Mouse (Mus musculus): ENCODE measurements around the gene Asic2. TPM values are rescaled to one million over a fixed set of nuclear protein-coding genes. Genes with fewer than 3 reads are reported as not detected.
A peak's percentile ranks its signal among the peaks of the same experiment; 100 is the strongest.

Asic2 gene
- polyA plus RNA-seq, 1 experiment from 2014 or later, result 3.7 TPM

DNA sequence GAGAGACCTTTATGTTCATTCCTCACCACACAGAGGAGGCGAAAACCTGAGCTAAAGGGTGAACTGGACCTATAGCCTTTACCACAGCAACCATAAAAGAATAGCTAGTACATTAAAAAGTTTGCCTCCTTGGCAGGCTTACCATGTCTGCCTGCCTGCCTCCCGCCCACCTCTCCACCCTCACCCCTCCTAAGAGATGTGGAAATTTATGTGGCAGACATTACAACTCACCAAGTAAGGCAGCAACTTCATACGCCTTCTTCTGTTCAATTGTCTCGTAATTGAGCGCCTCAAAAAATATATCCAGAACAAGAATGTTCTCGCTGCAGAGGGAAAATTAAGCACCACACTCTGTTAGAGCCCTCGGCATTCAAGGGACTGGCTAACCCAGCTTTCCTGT, 1081.9 kb downstream of the Asic2 start:
- Histone ChIP-seq H3K36me3 (no peaks in the 10 kb centered on the region), H3K9me3 (replicated peaks) (no peaks in the 10 kb centered on the region), H3K4me2 (no peak overlapping the region), H3K27ac (no peak overlapping the region), H3K4me1 (no peaks in the 10 kb centered on the region), H3K9ac (no peak overlapping the region), H3K4me3 (replicated peaks) (no peak overlapping the region), H3K27me3 (peaks cover 4% of the 10 kb centered on the region; the same call in 1 of the 2 replicates)
- WGBS, result 75% methylated on average over 7 of the region's 7 CpGs
- no peak for ATAC-seq (replicated peaks; ENCODE audit: low FRiP score)

DNA sequence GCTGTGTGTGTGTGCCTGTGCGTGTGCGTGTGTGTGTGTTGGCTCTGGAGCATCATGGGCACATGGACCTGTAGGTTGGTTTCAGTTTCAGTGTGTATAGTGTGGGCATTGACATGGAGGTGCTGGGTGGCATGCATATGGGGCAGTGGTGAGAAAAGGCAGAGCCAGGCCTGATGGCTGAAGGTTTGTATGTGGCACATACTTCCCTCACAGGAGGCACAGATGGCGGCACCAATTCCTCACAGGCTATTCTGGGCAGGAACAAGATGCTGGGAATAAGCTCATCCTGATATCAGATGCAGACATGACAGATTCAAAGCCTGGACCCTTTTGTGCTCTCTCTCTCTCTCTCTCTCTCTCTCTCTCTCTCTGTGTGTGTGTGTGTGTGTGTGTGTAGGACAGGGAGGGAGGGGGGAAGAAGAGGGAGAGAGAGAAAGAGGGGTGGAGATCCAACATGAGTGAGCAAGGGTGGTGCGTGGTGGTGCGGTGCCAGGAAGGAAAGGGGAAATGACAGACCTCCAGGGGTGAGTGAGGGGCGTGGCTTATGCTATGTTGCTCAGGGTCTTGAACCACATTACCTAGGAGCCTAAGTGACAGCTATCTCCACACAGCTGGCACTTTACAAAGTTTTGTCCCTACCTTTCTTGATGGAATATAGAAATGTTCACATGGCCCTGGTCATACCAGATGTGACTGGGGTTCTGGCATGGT, 1083.6 kb downstream of the Asic2 start:
- Histone ChIP-seq H3K27me3 (no peaks in the 10 kb centered on the region), H3K4me3 (replicated peaks) (no peak overlapping the region), H3K27ac (no peak overlapping the region), H3K4me1 (no peaks in the 10 kb centered on the region), H3K4me2 (no peak overlapping the region), H3K9me3 (replicated peaks) (no peaks in the 10 kb centered on the region), H3K36me3 (no peaks in the 10 kb centered on the region), H3K9ac (no peak overlapping the region)
- 75% methylated on average over 6 of the region's 6 CpGs for WGBS
- ATAC-seq (replicated peaks; ENCODE audit: low FRiP score), result no peak

DNA sequence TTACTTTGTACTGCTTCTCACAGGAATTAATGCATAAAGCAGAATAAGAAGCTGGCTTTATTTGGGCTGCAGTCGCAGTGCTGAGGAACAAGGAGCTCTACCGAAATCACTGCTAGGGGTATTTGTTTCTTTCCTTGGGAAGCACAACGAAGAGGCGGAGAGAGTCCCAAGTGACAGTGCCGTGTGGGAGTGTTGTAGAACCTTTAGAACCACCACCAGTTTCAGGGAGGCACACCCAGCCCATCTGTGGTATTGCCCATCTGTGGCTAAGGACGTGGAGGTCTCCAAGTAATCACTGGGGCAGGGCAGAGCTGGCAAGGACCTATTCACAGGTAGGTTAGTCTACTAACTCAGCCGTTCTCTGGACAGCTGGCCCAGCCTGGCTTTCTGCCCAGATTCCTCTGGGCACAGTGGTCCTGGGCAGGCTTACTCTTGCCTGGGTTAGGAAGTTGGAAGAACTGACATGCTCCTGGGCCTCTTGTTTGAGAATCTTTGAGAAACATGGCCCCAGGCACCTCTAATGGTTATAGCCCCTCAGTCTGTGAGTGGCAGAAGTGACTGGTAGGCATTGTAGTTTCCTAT, 1085.9 kb downstream of the Asic2 start:
- Histone ChIP-seq H3K4me3 (replicated peaks) (no peak overlapping the region), H3K4me1 (peaks cover 3% of the 10 kb centered on the region), H3K27ac (no peak overlapping the region), H3K9ac (no peak overlapping the region), H3K36me3 (no peaks in the 10 kb centered on the region), H3K9me3 (replicated peaks) (no peaks in the 10 kb centered on the region), H3K4me2 (no peak overlapping the region), H3K27me3 (no peaks in the 10 kb centered on the region)
- 87% methylated on average over 7 of the region's 7 CpGs for WGBS
- ATAC-seq (replicated peaks; ENCODE audit: low FRiP score), result no peak

DNA sequence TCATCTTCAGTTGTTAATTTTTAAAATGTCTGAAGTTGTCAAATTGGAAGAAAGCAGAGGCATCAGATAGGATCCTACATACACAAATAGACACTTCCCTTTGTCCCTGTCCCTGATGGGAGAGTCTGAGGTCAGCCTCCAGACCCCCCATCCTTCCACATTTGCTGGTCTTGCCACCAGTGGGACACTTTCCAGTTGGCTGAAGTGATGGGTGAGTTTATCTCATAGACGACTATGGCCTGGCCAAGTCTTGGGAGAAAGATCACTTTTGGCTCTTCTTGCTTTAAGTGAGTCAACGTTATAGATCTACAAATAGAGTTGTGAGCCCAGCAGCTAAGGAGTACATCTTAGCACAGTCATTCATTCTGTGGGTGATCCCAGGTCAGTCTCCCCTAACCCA, 1090.2 kb downstream of the Asic2 start:
- no peak for ATAC-seq (replicated peaks; ENCODE audit: low FRiP score)
- no peak overlapping the region for H3K4me2 ChIP-seq
- no peak overlapping the region; the same call in 1 of the 2 replicates for H3K27ac ChIP-seq
- H3K27me3 ChIP-seq, result no peaks in the 10 kb centered on the region
- H3K4me1 ChIP-seq, result peaks cover 12% of the 10 kb centered on the region
- no peak overlapping the region for H3K4me3 ChIP-seq (replicated peaks)
- no peak overlapping the region for H3K9ac ChIP-seq
- H3K9me3 ChIP-seq (replicated peaks), result no peaks in the 10 kb centered on the region
- no peaks in the 10 kb centered on the region for H3K36me3 ChIP-seq
- WGBS, result 76% methylated on average over 2 of the region's 2 CpGs

DNA sequence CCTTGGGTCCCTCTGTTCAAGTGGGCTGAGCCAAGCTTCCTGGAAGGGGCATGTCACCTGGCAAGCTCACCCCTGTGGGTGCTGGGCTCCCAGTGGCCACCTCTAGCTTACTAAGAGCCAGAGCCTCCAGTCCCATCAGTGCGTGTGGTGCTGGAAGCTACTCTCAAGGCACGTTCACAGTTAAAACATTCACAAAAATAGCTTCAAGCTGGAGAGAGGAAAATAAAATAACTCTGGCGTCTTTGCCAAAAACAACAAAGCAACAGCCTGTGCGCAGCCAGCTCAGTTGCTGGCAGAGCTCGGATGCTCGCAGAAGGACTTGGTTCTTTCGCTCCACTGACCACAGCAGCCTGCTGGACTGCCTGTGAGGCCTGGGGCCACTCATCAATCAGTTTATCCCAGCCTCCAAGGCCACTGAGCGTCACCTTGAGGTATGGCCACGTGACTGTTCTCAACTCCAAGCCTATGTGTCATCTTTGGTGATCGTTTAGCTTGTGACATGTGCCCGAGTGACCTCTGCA, 1091.1 kb downstream of the Asic2 start:
- Histone ChIP-seq H3K27me3 (no peaks in the 10 kb centered on the region), H3K4me2 (0 out of 2 replicates have a peak overlapping the region, but pooled peaks have one; percentile 26), H3K4me1 (peaks cover 12% of the 10 kb centered on the region), H3K36me3 (no peaks in the 10 kb centered on the region), H3K4me3 (replicated peaks) (no peak overlapping the region), H3K9ac (no peak overlapping the region), H3K9me3 (replicated peaks) (no peaks in the 10 kb centered on the region), H3K27ac (peak overlapping the region; percentile 66)
- peak; percentile 89 for ATAC-seq (replicated peaks; ENCODE audit: low FRiP score)
- 13% methylated on average over 11 of the region's 11 CpGs for WGBS

DNA sequence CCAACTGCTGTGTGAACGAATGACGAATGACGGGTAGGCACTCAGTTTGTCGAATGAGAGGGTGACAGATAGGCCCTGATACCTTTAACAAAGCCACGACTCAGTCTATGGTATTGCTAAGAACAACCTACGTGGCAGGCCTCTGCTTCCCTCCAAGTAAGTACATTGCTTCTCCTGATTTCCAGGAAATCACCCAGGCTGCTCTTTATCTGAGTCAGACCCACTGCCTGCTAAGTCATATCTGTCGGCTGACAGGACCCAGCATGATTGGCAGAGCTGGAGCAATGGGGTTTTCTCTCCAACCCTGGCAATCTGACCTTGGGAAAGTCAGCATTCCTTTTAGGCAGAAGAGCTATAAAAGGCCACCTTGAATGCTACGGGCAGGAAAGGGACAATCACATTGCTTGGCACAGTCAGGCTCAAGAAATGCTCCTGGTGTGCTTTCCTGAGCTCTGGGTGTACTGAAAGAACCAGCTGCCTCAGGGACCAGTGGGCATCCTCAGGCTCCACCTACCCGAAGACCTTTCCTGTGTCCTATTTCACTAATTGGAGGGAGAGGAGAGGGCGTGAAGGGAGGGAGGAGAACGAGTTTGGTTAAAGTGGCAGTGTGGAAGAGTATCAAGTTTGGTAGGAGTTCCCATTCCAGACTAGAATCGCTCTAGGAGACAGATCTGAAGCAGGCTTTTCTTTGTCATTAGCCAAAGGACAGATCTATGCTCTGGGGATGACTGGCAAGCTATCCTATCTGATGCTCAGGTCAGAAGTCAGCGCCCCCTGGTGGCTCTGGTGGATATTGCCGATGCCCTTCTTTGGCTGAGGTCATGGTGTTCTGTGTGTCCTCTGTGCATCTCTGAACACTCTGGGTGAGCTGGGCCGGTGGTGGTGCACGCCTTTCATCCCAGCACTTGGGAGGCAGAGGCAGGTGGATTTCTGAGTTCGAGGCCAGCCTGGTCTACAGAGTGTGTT, 1095.5 kb downstream of the Asic2 start:
- WGBS, result 63% methylated on average over 17 of the region's 17 CpGs
- no peaks in the 10 kb centered on the region for H3K36me3 ChIP-seq
- no peak; the same call in 1 of the 2 replicates for ATAC-seq (replicated peaks; ENCODE audit: low FRiP score)
- H3K9ac ChIP-seq, result no peak overlapping the region
- H3K27me3 ChIP-seq, result no peaks in the 10 kb centered on the region
- no peak overlapping the region for H3K4me2 ChIP-seq
- H3K27ac ChIP-seq, result no peak overlapping the region
- H3K4me3 ChIP-seq (replicated peaks), result no peak overlapping the region
- H3K9me3 ChIP-seq (replicated peaks), result no peaks in the 10 kb centered on the region
- peaks cover 12% of the 10 kb centered on the region for H3K4me1 ChIP-seq

DNA sequence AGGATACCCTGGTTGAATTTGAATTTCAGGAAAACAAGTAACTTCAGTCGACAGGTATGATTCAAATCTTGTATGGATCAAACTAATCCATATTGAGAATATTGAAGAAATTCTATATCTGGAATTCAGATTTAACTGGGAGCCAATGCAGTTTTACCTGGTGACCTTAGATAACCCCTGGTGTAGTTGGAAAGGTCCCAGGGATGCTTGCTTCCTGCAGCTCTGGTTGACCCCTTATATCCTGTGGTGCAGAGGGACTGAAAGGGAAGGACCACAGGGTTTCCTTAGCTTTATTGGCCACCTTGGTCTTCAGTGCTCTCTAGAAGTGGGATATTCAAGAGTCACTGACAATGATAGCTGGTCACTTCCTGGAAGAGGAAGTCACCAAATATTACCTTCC, 1100.2 kb downstream of the Asic2 start:
- H3K9ac ChIP-seq, result no peak overlapping the region
- 95% methylated on average over 1 of the region's 1 CpGs for WGBS
- H3K4me2 ChIP-seq, result no peak overlapping the region
- no peaks in the 10 kb centered on the region for H3K4me1 ChIP-seq
- no peaks in the 10 kb centered on the region for H3K36me3 ChIP-seq
- no peaks in the 10 kb centered on the region for H3K27me3 ChIP-seq
- H3K27ac ChIP-seq, result no peak overlapping the region
- no peak overlapping the region for H3K4me3 ChIP-seq (replicated peaks)
- H3K9me3 ChIP-seq (replicated peaks), result no peaks in the 10 kb centered on the region
- ATAC-seq (replicated peaks; ENCODE audit: low FRiP score), result no peak

DNA sequence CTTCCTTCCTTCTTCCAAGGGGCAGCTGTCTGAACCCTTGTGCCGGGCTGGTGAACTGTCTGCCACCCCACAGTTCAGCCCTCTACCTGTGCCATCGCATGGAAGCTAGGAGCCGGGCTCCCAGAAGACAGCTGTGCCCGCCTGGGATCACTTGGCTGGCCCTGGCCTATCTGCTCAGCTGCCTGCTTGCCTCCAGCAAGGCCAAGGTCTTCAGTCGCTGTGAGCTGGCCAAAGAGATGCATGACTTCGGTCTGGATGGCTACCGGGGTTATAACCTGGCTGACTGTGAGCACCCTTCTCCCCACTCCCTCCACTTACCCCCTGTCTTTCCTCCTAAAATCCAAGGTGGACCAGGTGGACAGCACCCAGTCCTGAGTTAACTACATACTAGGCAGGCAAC, 1105.3 kb downstream of the Asic2 start:
- 93% methylated on average over 7 of the region's 7 CpGs for WGBS
- Histone ChIP-seq H3K4me1 (no peaks in the 10 kb centered on the region), H3K9me3 (replicated peaks) (no peaks in the 10 kb centered on the region), H3K27ac (no peak overlapping the region), H3K27me3 (peaks cover 4% of the 10 kb centered on the region; the same call in 1 of the 2 replicates), H3K4me2 (no peak overlapping the region), H3K9ac (no peak overlapping the region), H3K36me3 (no peaks in the 10 kb centered on the region), H3K4me3 (replicated peaks) (no peak overlapping the region)
- ATAC-seq (replicated peaks; ENCODE audit: low FRiP score), result no peak

DNA sequence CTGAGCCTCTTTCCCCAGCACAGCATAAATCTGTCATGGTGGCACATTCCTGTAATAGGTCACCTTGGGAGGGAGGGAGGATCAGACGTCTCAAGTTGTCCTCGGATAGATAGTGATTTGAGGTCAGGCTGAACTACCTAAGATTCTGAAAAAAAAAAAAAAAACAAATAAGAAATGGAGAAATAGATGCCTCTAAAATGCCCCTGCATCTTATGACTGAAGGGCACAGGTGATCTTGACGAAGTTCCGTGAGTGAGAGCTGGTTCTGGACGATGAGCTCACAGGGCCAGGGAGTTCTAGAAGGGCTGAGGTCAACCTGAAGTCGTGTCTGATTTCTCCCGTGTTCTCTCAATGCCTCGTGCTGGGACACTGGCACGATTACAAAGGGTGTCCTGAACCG, 1110.2 kb downstream of the Asic2 start, which contains the start of gene Spaca3:
Spaca3 (plus strand) TSS at position 301 of the 400 bp plus-strand sequence.
- H3K4me2 ChIP-seq, result no peak within 1 kb of the TSS
- H3K4me1 ChIP-seq, result 0 out of 2 replicates have a peak, but pooled peaks cover 2% of the 10 kb centered on the region
- no peak for ATAC-seq (replicated peaks; ENCODE audit: low FRiP score)
- no peak within 1 kb of the TSS for H3K4me3 ChIP-seq (replicated peaks)
- H3K27ac ChIP-seq, result no peak within 1 kb of the TSS
- no peaks in the 10 kb centered on the region for H3K36me3 ChIP-seq
- WGBS, result 47% methylated on average over 10 of the region's 10 CpGs
- H3K9me3 ChIP-seq (replicated peaks), result no peaks in the 10 kb centered on the region
- peaks cover 4% of the 10 kb centered on the region; the same call in 1 of the 2 replicates for H3K27me3 ChIP-seq
- H3K9ac ChIP-seq, result no peak within 1 kb of the TSS

DNA sequence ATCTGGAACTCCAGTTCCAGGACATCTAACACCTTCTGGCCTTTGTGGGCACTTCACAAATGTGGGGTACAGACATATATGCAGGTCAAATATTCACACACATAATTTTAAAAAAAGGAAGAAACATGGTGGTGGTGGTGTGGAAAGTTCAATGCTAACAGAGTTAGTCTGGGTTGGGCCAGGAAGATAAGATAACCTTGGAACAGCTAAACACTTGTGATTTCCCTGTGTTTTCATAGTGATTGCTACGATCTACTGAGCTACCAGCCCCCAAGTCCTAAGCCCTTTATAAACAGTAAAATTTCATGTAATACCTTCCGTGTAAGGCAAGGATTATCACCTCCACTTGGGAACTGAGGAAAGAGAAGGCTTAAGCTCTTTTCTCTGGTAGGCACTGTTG, 1111.4 kb downstream of the Asic2 start:
- no peak for ATAC-seq (replicated peaks; ENCODE audit: low FRiP score)
- H3K27ac ChIP-seq, result no peak overlapping the region
- WGBS, result 88% methylated on average over 2 of the region's 2 CpGs

DNA sequence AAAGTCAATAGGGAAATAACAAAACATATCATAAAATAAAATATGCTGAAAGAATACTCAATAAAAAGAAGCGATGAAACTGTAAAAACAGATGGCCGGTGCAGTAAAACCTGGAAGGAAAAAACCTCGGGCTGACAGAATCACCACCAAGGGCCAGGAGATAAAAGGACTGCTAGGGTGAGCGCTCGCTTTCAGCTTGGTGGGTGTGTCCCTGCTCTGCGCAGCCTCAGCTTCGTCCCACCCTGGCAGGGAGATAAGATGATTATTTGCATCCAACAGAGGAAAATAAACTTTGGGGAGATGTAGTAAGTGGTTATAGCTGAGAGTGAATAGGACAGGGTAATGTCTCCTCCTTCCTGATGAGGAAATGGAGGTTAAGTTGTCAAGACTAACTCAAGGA, 1113.3 kb downstream of the Asic2 start:
- WGBS, result 43% methylated on average over 7 of the region's 7 CpGs
- no peak overlapping the region for H3K4me3 ChIP-seq (replicated peaks)
- peaks cover 4% of the 10 kb centered on the region; the same call in 1 of the 2 replicates for H3K27me3 ChIP-seq
- H3K27ac ChIP-seq, result no peak overlapping the region
- no peaks in the 10 kb centered on the region for H3K9me3 ChIP-seq (replicated peaks)
- H3K4me1 ChIP-seq, result 0 out of 2 replicates have a peak, but pooled peaks cover 2% of the 10 kb centered on the region
- H3K4me2 ChIP-seq, result no peak overlapping the region
- H3K9ac ChIP-seq, result no peak overlapping the region
- no peak for ATAC-seq (replicated peaks; ENCODE audit: low FRiP score)
- no peaks in the 10 kb centered on the region for H3K36me3 ChIP-seq

More for the DNA sequence above, 1111.4 kb downstream of the Asic2 start:
- H3K9ac ChIP-seq, result no peak overlapping the region
- H3K36me3 ChIP-seq, result no peaks in the 10 kb centered on the region
- H3K4me3 ChIP-seq (replicated peaks), result no peak overlapping the region
- H3K9me3 ChIP-seq (replicated peaks), result no peaks in the 10 kb centered on the region
- H3K27me3 ChIP-seq, result peaks cover 4% of the 10 kb centered on the region; the same call in 1 of the 2 replicates
- 0 out of 2 replicates have a peak, but pooled peaks cover 2% of the 10 kb centered on the region for H3K4me1 ChIP-seq
- no peak overlapping the region for H3K4me2 ChIP-seq
